ENCODE assay signal across 10 mouse cellular contexts in the genomic region with DNA sequence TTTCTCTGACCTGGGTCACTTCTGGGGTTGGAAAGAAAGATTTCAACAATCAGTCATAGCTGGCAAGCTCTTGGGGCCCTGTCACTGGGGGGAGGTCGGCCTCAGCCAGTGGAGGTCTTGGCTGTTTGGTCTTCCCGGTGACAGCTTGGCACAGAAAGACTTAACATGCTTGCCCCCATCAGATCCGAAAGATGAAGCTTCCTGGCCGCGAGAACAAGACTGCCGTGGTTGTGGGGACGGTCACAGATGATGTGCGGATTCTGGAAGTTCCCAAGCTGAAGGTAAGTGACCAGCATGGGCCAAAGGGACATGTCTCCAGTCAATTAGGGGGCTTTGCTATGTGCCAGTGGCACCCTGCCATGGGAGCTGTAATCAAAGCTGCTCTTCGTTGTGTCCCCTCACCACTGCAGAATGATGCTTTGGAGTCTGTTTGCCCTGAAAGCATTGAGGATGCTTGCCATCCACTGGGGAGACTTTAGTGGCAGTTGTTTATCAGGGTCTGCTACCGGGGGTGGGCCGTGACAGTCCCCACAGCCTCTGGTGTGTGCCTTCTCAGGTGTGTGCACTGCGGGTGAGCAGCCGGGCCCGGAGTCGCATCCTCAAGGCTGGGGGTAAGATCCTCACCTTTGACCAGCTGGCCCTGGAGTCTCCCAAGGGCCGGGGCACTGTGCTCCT. TPM values are rescaled to one million over a fixed set of nuclear protein-coding genes. Genes with fewer than 3 reads are reported as not detected.
DNase-seq lines count a peak whose midpoint lies in the region; ATAC-seq and TF ChIP-seq lines count a peak whose summit lies in the region.
"Had no signal": no experiment of that assay in that cellular context is flagged by ENCODE, and none has a peak within 500 bp of the region (broad histone marks: within the 10 kb centered on the region; RNA-seq: fewer than 3 reads in every experiment).

No protein-coding gene starts in this region.

- H3K9me3 ChIP-seq in limb, embryonic 11.5 days (ENCODE audit: control insufficient read depth, low read length), result no peaks in the 10 kb centered on the region
- H3K9me3 ChIP-seq in stomach, postnatal 0 days (ENCODE audit: control insufficient read depth, low read length), result no peaks in the 10 kb centered on the region

- no peak for TF ChIP-seq EP300 in stomach, postnatal 0 days (optimal IDR thresholded peaks at IDR 0.05)

- no peak for TF ChIP-seq CTCF in gastrocnemius, adult 2 months (IDR thresholded peaks at IDR 0.05)
- TF ChIP-seq CTCF in stomach, postnatal 0 days (IDR thresholded peaks at IDR 0.05; ENCODE audit: low read depth), result no peak

- H3K4me2 ChIP-seq in limb, embryonic 11.5 days (ENCODE audit: low read depth, severe bottlenecking), result peak overlapping the region; percentile 13
- peak overlapping the region; percentile 86 for H3K4me2 ChIP-seq in stomach, postnatal 0 days (replicated peaks; ENCODE audit: low read depth)

- peaks cover 35% of the 10 kb centered on the region for H3K36me3 ChIP-seq in limb, embryonic 11.5 days (ENCODE audit: control insufficient read depth, insufficient read depth, low read length)
- H3K36me3 ChIP-seq in stomach, postnatal 0 days (ENCODE audit: control insufficient read depth, insufficient read depth, low read length), result peaks cover 22% of the 10 kb centered on the region

- ATAC-seq in limb, embryonic 11.5 days (ENCODE audit: insufficient number of reproducible peaks, low FRiP score, low TSS enrichment, low read depth), result no peak
- no peak for ATAC-seq in stomach, postnatal 0 days (ENCODE audit: low FRiP score, low TSS enrichment)

- WGBS in limb, embryonic 11.5 days, result 89% methylated on average over 15 of the region's 16 CpGs
- 84% methylated on average over 15 of the region's 16 CpGs for WGBS in stomach, postnatal 0 days

- intact Hi-C loops in gastrocnemius, adult 2 months (cut with DNase I), result loop anchor here (10.0 kb wide), 2 partner anchors 1165 to 1345 kb away; a partner anchor contains a TSS

- H3K27ac ChIP-seq in gastrocnemius, adult 2 months, result no peak overlapping the region
- H3K27ac ChIP-seq in limb, embryonic 11.5 days (replicated peaks; ENCODE audit: low read depth, low read length), result no peak overlapping the region
- H3K27ac ChIP-seq in stomach, postnatal 0 days (replicated peaks), result peak overlapping the region; percentile 24; the same call in 1 of the 2 replicates

- no peak for DNase-seq in gastrocnemius, adult 2 months
- DNase-seq in gastrocnemius, adult 8-10 months (ENCODE audit: low spot score in 2 of 2), result no peak
- DNase-seq in right cerebral cortex, postnatal 4 days, result peak; percentile 9
- no peak for DNase-seq in right cerebral cortex, adult 18-20 months
- DNase-seq in limb, embryonic 11.5 days (ENCODE audit: low spot score), result no peak
- DNase-seq in stomach, postnatal 0 days (ENCODE audit: low spot score), result no peak
- DNase-seq in ovary, postnatal 14 days (ENCODE audit: low spot score), result no peak
- no peak for DNase-seq in urinary bladder, postnatal 25 days (ENCODE audit: low spot score)

- H3K4me3 ChIP-seq in gastrocnemius, adult 2 months, result 0 out of 2 replicates have a peak overlapping the region, but pooled peaks have one; percentile 93
- H3K4me3 ChIP-seq in limb, embryonic 11.5 days (ENCODE audit: low read depth, low read length), result 0 out of 2 replicates have a peak overlapping the region, but pooled peaks have one; percentile 0
- 0 out of 2 replicates have a peak overlapping the region, but pooled peaks have one; percentile 79 for H3K4me3 ChIP-seq in stomach, postnatal 0 days (ENCODE audit: low read depth, low read length)

- peaks cover 19% of the 10 kb centered on the region for H3K4me1 ChIP-seq in limb, embryonic 11.5 days (ENCODE audit: control insufficient read depth, insufficient read depth, low read length)
- peaks cover 13% of the 10 kb centered on the region; the same call in 1 of the 2 replicates for H3K4me1 ChIP-seq in stomach, postnatal 0 days (replicated peaks; ENCODE audit: control insufficient read depth, insufficient read depth)

- H3K9ac ChIP-seq in limb, embryonic 11.5 days (ENCODE audit: low read length), result no peak overlapping the region
- no peak overlapping the region for H3K9ac ChIP-seq in stomach, postnatal 0 days (ENCODE audit: low read length)

- H3K27me3 ChIP-seq in limb, embryonic 11.5 days (ENCODE audit: control insufficient read depth, insufficient read depth, low read length), result no peaks in the 10 kb centered on the region
- no peaks in the 10 kb centered on the region for H3K27me3 ChIP-seq in stomach, postnatal 0 days (ENCODE audit: control insufficient read depth, insufficient read depth, low read length)

RNA-seq across cellular contexts. Expression of a gene that starts 1.1 kb away (rescaled TPM):
- under 1 TPM; 0.08 to 0.31 TPM for total RNA-seq in gastrocnemius, adult 2 months (2021)
- total RNA-seq in gastrocnemius, adult 8-10 months (2022), result under 1 TPM in 2 of 4 experiments, not detected in 2; 0.10 to 0.38 TPM
- 0.65 and 0.82 TPM in 2 replicates for polyA plus RNA-seq in limb, embryonic 11.5 days (2014; fragmentation: Nextera tagmentation; extraction: Ambion mirVana)
- 21.6 and 24.8 TPM in 2 replicates for polyA plus RNA-seq in stomach, postnatal 0 days (2015; fragmentation: Nextera tagmentation; extraction: Ambion mirVana)

RNA-seq across cellular contexts. Expression of a gene that starts 2.1 kb away (rescaled TPM):
- total RNA-seq in gastrocnemius, adult 2 months (2021), result 10 to 100 TPM; 14.4 to 15.8 TPM
- 10 to 100 TPM; 10.6 to 15.0 (median 13.0) TPM for total RNA-seq in gastrocnemius, adult 8-10 months (2022)
- 28.4 and 28.5 TPM in 2 replicates for polyA plus RNA-seq in limb, embryonic 11.5 days (2014; fragmentation: Nextera tagmentation; extraction: Ambion mirVana)
- 23.6 and 24.5 TPM in 2 replicates for polyA plus RNA-seq in stomach, postnatal 0 days (2015; fragmentation: Nextera tagmentation; extraction: Ambion mirVana)

RNA-seq across cellular contexts. Expression of a gene that starts 4.6 kb away (rescaled TPM):
- total RNA-seq in gastrocnemius, adult 2 months (2021), result 100 to 1,000 TPM; 451 to 508 TPM
- total RNA-seq in gastrocnemius, adult 8-10 months (2022), result 100 to 1,000 TPM; 479 to 609 (median 594) TPM
- 1,181 and 1,244 TPM in 2 replicates for polyA plus RNA-seq in limb, embryonic 11.5 days (2014; fragmentation: Nextera tagmentation; extraction: Ambion mirVana)
- 893 and 919 TPM in 2 replicates for polyA plus RNA-seq in stomach, postnatal 0 days (2015; fragmentation: Nextera tagmentation; extraction: Ambion mirVana)

RNA-seq across cellular contexts. Expression of a gene that starts 5.7 kb away (rescaled TPM):
- total RNA-seq in gastrocnemius, adult 2 months (2021), result not detected
- total RNA-seq in gastrocnemius, adult 8-10 months (2022), result not detected
- not detected in 2 replicates for polyA plus RNA-seq in limb, embryonic 11.5 days (2014; fragmentation: Nextera tagmentation; extraction: Ambion mirVana)
- polyA plus RNA-seq in stomach, postnatal 0 days (2015; fragmentation: Nextera tagmentation; extraction: Ambion mirVana), result 0.39 and 0.56 TPM in 2 replicates
- total RNA-seq: gastrocnemius, postnatal 36 days; left cerebral cortex, adult 8-10 months had no signal

RNA-seq across cellular contexts. Expression of a gene that starts 15.0 kb away (rescaled TPM):
- 100 to 1,000 TPM in 1 of 2 experiments, 1 to 10 TPM in 1; 8.8 to 105 TPM for total RNA-seq in gastrocnemius, adult 2 months (2021)
- total RNA-seq in gastrocnemius, adult 8-10 months (2022), result 100 to 1,000 TPM in 3 of 4 experiments, 10 to 100 TPM in 1; 69.5 to 173 (median 143) TPM
- polyA plus RNA-seq in limb, embryonic 11.5 days (2014; fragmentation: Nextera tagmentation; extraction: Ambion mirVana), result 4.2 and 4.9 TPM in 2 replicates
- polyA plus RNA-seq in stomach, postnatal 0 days (2015; fragmentation: Nextera tagmentation; extraction: Ambion mirVana), result 8.8 and 12.6 TPM in 2 replicates

Comparison
In these comparisons a context has a peak if more than half of its experiments do, and no peak if none do; other contexts are left out.
1. H3K4me3 ChIP-seq: peak in every context shown above with its lines; median percentile 93 in gastrocnemius, adult 2 months; 79 in stomach, postnatal 0 days; 0 in limb, embryonic 11.5 days.